Mouse (Mus musculus): ENCODE measurements around the gene Strn4. TPM values are rescaled to one million over a fixed set of nuclear protein-coding genes. Genes with fewer than 3 reads are reported as not detected.

Gene Strn4
- polyA plus RNA-seq, 1 experiment from 2014 or later = 18.4 TPM

DNA sequence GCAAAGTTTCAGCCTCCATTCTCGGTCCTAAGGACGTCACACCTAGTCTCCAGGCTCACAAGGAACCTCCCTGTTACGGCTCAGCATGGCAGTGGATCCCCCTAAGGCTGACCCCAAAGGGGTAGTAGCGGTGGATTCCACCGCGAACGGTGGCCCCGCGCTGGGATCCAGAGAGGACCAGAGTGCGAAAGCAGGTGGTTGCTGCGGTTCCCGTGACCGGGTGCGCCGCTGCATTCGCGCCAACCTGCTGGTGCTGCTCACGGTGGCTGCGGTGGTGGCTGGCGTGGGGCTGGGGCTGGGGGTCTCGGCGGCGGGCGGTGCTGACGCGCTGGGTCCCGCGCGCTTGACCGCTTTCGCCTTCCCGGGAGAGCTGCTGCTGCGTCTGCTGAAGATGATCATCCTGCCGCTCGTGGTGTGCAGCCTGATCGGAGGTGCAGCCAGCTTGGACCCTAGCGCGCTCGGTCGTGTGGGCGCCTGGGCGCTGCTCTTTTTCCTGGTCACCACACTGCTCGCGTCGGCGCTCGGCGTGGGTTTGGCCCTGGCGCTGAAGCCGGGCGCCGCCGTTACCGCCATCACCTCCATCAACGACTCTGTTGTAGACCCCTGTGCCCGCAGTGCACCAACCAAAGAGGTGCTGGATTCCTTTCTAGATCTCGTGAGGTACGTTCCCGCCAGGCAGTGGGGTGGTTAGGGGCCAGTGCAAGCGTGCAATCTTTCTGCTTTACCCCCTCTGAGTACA is 33.7 kb upstream of the Strn4 start:
- ATAC-seq (no peak), DNase-seq (peak; percentile 55)
- Histone ChIP-seq H3K4me2 (ENCODE audit: low read depth, low read length) (peak overlapping the region; percentile 91), H3K9me3 (ENCODE audit: low read length) (no peaks in the 10 kb centered on the region), H3K4me1 (ENCODE audit: insufficient read depth) (peaks cover 32% of the 10 kb centered on the region), H3K9ac (replicated peaks) (peak overlapping the region; percentile 81), H3K27ac (ENCODE audit: low read depth) (peak overlapping the region; percentile 97), H3K36me3 (replicated peaks; ENCODE audit: insufficient read depth, low read length) (peaks cover 18% of the 10 kb centered on the region), H3K27me3 (ENCODE audit: insufficient read depth, low read length) (no peaks in the 10 kb centered on the region), H3K4me3 (ENCODE audit: low read depth, low read length) (peak overlapping the region; percentile 84)
- WGBS (ENCODE audit: insufficient replicate concordance) = under 1% methylated on average over 44 of the region's 60 CpGs
- TF ChIP-seq CTCF (IDR thresholded peaks at IDR 0.05; ENCODE audit: low read depth) (no peak), EP300 (IDR thresholded peaks at IDR 0.05; ENCODE audit: low read depth) (no peak)

DNA sequence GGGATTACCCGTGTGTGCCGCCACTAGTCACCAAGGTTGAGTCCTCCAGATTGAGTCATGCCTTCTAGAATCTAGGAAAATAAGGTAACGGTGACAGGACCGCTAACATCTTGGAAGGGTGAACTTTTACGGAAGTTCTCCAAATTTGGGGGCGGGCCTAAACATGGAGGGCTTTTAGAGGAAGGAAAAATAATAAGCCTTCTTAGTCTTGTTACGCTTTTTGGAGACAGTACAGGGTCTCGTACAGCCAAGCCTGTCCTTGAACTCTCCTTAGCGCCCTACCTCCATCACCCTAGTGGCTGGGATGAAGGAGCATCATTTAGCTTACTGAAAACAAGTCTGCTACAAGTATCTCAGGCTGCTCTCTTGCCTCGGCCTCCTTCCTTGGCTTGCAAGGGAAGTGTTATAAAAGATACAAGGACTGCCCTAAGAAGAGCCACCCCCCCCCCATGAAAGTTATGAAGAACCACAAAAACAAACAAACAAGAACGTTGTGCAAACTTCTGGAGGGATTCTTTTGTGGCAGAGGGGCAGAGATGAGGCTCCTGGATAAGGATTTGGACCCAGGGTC is 33.0 kb upstream of the Strn4 start:
- H3K4me1 ChIP-seq (ENCODE audit: insufficient read depth) = peaks cover 32% of the 10 kb centered on the region
- H3K27me3 ChIP-seq (ENCODE audit: insufficient read depth, low read length) = no peaks in the 10 kb centered on the region
- peak overlapping the region; percentile 84 for H3K4me3 ChIP-seq (ENCODE audit: low read depth, low read length)
- WGBS (ENCODE audit: insufficient replicate concordance) = 5% methylated on average over 11 of the region's 11 CpGs
- peak overlapping the region; percentile 91 for H3K4me2 ChIP-seq (ENCODE audit: low read depth, low read length)
- H3K9me3 ChIP-seq (ENCODE audit: low read length) = no peaks in the 10 kb centered on the region
- H3K27ac ChIP-seq (ENCODE audit: low read depth) = peak overlapping the region; percentile 97
- TF ChIP-seq CTCF (IDR thresholded peaks at IDR 0.05; ENCODE audit: low read depth) (no peak), EP300 (IDR thresholded peaks at IDR 0.05; ENCODE audit: low read depth) (no peak)
- no peak for ATAC-seq
- no peak for DNase-seq
- peak overlapping the region; percentile 81 for H3K9ac ChIP-seq (replicated peaks)
- H3K36me3 ChIP-seq (replicated peaks; ENCODE audit: insufficient read depth, low read length) = peaks cover 21% of the 10 kb centered on the region

DNA sequence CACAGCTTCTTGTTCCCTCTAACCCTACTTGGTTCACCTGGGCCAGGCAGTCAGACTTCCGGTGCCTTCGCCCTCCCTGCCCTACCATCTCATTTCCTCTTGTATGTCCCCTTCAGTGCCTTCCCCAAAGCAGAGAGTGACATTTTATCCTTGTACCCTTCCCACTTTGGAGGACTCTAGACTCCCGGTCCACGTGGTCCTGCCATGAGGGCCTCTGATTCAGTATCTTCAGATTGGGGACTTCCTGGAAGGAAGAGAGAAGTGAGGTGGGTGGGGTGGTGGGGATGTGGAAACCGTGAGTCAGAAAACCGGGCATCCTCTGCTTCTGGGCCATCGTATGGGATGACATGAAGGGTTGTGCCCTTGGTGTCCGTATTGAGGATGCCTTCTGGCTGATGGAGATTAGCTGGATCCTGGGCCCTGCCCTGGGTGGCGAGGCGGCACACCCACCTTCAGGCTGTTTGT is 32.4 kb upstream of the Strn4 start:
- Histone ChIP-seq H3K4me2 (ENCODE audit: low read depth, low read length) (peak overlapping the region; percentile 91), H3K27ac (ENCODE audit: low read depth) (peak overlapping the region; percentile 97), H3K27me3 (ENCODE audit: insufficient read depth, low read length) (no peaks in the 10 kb centered on the region), H3K4me1 (ENCODE audit: insufficient read depth) (peaks cover 32% of the 10 kb centered on the region), H3K9me3 (ENCODE audit: low read length) (no peaks in the 10 kb centered on the region), H3K36me3 (replicated peaks; ENCODE audit: insufficient read depth, low read length) (peaks cover 27% of the 10 kb centered on the region), H3K4me3 (ENCODE audit: low read depth, low read length) (peak overlapping the region; percentile 84), H3K9ac (replicated peaks) (peak overlapping the region; percentile 81)
- TF ChIP-seq EP300 (IDR thresholded peaks at IDR 0.05; ENCODE audit: low read depth) (peak; percentile 33; the same call in 1 of the 2 replicates), CTCF (IDR thresholded peaks at IDR 0.05; ENCODE audit: low read depth) (no peak)
- ATAC-seq (peak; percentile 89), DNase-seq (peak; percentile 79)
- WGBS (ENCODE audit: insufficient replicate concordance) = 20% methylated on average over 10 of the region's 10 CpGs

DNA sequence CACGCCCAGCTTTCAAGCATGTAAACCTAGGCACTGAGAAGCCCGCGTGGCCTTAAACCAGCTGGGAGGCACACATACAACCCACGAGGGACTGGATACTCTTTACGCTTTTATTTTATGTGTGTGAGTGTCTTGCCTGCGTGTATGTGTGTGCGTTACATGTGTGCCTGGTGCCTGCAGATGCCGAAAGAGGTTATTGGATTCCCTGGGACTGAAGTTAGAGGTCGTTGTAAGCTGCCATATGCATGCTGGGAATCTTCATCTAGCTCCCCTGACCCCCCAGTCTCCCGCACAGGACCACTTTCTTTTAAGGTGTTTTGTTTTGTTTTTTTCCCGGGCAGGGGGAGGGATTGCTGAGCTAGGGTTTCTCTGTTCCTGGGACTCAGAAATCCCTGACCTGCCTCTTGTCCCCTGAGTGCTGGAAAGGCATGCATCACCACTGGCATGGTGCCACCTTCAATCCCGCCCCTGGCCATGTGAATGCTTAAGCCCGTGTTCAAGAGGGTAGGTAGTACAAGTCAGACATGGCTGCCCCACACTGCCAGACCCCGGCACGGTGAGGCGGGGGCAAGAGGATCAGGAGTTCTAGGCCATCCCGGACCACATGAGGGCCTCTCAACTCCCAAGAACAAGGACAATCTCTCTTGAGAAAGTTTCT is 31.8 kb upstream of the Strn4 start:
- 47% methylated on average over 17 of the region's 17 CpGs for WGBS (ENCODE audit: insufficient replicate concordance)
- DNase-seq (peak; percentile 72), ATAC-seq (no peak)
- TF ChIP-seq EP300 (IDR thresholded peaks at IDR 0.05; ENCODE audit: low read depth) (no peak), CTCF (IDR thresholded peaks at IDR 0.05; ENCODE audit: low read depth) (no peak)
- Histone ChIP-seq H3K4me3 (ENCODE audit: low read depth, low read length) (peak overlapping the region; percentile 84), H3K4me2 (ENCODE audit: low read depth, low read length) (peak overlapping the region; percentile 91), H3K27me3 (ENCODE audit: insufficient read depth, low read length) (no peaks in the 10 kb centered on the region), H3K27ac (ENCODE audit: low read depth) (peak overlapping the region; percentile 97), H3K9ac (replicated peaks) (peak overlapping the region; percentile 81), H3K36me3 (replicated peaks; ENCODE audit: insufficient read depth, low read length) (peaks cover 28% of the 10 kb centered on the region), H3K4me1 (ENCODE audit: insufficient read depth) (peaks cover 32% of the 10 kb centered on the region), H3K9me3 (ENCODE audit: low read length) (no peaks in the 10 kb centered on the region)

DNA sequence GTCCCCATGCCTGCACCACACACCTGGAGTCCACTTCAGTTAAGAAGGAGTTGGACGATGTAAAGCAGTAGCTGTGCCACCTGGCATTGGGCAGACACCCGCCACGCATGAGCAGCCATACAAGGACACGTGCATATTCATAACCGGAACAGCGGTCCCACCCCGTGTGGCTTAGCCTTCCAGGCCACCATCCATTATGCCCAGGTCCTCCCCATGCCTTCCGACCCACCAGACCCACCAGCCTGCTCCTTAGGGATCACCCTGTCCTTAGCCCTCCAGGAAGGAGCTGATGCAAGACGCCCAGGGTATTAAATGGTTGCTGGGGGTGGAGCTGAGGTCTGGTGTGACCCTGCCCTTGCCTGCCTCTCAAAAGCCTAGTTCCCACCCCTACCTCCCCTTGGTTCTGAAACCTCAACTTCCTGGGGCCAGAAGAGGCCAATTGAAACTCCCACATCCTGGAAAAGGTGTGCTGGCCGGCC is 31.2 kb upstream of the Strn4 start:
- TF ChIP-seq EP300 (IDR thresholded peaks at IDR 0.05; ENCODE audit: low read depth) = no peak
- TF ChIP-seq CTCF (IDR thresholded peaks at IDR 0.05; ENCODE audit: low read depth) = no peak
- Histone ChIP-seq H3K4me1 (ENCODE audit: insufficient read depth) (peaks cover 32% of the 10 kb centered on the region), H3K36me3 (replicated peaks; ENCODE audit: insufficient read depth, low read length) (peaks cover 32% of the 10 kb centered on the region), H3K4me2 (ENCODE audit: low read depth, low read length) (peak overlapping the region; percentile 91), H3K9me3 (ENCODE audit: low read length) (no peaks in the 10 kb centered on the region), H3K4me3 (ENCODE audit: low read depth, low read length) (peak overlapping the region; percentile 84), H3K9ac (replicated peaks) (peak overlapping the region; percentile 81), H3K27me3 (ENCODE audit: insufficient read depth, low read length) (no peaks in the 10 kb centered on the region), H3K27ac (ENCODE audit: low read depth) (peak overlapping the region; percentile 97)
- DNase-seq = peak; percentile 51
- 62% methylated on average over 10 of the region's 10 CpGs for WGBS (ENCODE audit: insufficient replicate concordance)
- ATAC-seq = no peak

All from liver, postnatal 0 days (tissue).